Comparison of ENCODE assay signal across 9 mouse cellular contexts in the genomic region with DNA sequence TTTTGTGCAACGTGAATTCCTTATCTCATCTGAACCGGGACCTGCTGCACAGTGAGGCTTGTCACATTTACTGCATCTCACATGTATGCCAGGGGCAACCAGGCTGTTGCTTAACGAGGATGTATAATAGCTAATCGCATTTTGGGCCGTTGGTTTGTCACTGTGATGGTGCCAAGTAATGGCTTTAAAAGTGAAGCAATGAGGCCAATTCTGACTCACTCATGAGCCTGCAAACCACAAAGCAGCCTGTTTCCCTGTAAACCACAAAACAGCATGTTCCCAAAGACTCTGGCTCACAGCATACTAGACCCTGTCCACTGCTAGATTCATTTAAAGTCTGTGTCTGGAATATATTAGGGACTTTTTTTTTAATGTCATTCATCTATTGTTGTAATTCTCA.
A peak's percentile ranks its signal among the peaks of the same experiment; 100 is the strongest.
DNase-seq lines count a peak whose midpoint lies in the region; ATAC-seq and TF ChIP-seq lines count a peak whose summit lies in the region.
"Had no signal": no experiment of that assay in that cellular context is flagged by ENCODE, and none has a peak within 500 bp of the region (broad histone marks: within the 10 kb centered on the region; RNA-seq: fewer than 3 reads in every experiment).

No protein-coding gene starts in this region.

- WGBS in forebrain, embryonic 16.5 days, result 24% methylated on average over 5 of the region's 5 CpGs
- 59% methylated on average over 5 of the region's 5 CpGs for WGBS in lung, postnatal 0 days

- 0 out of 2 replicates have a peak, but pooled peaks have one; percentile 27 for TF ChIP-seq EP300 in lung, postnatal 0 days (IDR thresholded peaks at IDR 0.05)

- CTCF ChIA-PET in Patski (lab: Charles Lee), result interaction anchor here (1.1 kb wide), 1 partner anchor 32 kb away, joined by 3 read pairs; no protein-coding TSS in a partner anchor

- H3K27me3 ChIP-seq in Patski, result no peaks in the 10 kb centered on the region
- H3K27me3 ChIP-seq in forebrain, embryonic 16.5 days (replicated peaks; ENCODE audit: control insufficient read depth, insufficient read depth, low read length), result no peaks in the 10 kb centered on the region
- H3K27me3 ChIP-seq in lung, postnatal 0 days (replicated peaks; ENCODE audit: insufficient read depth, low read length), result no peaks in the 10 kb centered on the region
- H3K27me3 ChIP-seq: midbrain, embryonic 12.5 days had no signal

- H3K36me3 ChIP-seq in forebrain, embryonic 16.5 days (ENCODE audit: control insufficient read depth, insufficient read depth), result no peaks in the 10 kb centered on the region
- no peaks in the 10 kb centered on the region for H3K36me3 ChIP-seq in lung, postnatal 0 days (ENCODE audit: insufficient read depth, low read length)
- H3K36me3 ChIP-seq: midbrain, embryonic 12.5 days had no signal

- peak; percentile 10 for DNase-seq in kidney, postnatal 14 days
- DNase-seq in kidney, postnatal 4 days, result no peak
- DNase-seq in Patski (ENCODE audit: low read depth, low spot score), result peak; percentile 87
- peak; percentile 72 for DNase-seq in lung, postnatal 0 days (ENCODE audit: low spot score)
- DNase-seq in spleen, postnatal 14 days (ENCODE audit: low spot score in 2 of 2), result no peak
- no peak for DNase-seq in spleen, postnatal 10 days (ENCODE audit: low spot score in 2 of 2)
- DNase-seq in yolk sac, embryonic 10.5 days (ENCODE audit: low spot score), result no peak

- H3K9ac ChIP-seq in forebrain, embryonic 16.5 days (replicated peaks; ENCODE audit: low read depth, low read length), result no peak overlapping the region
- H3K9ac ChIP-seq in lung, postnatal 0 days (replicated peaks; ENCODE audit: low read depth), result no peak overlapping the region
- H3K9ac ChIP-seq: midbrain, embryonic 12.5 days had no signal

- peaks cover 7% of the 10 kb centered on the region for H3K4me1 ChIP-seq in forebrain, embryonic 16.5 days (replicated peaks; ENCODE audit: control insufficient read depth, insufficient read depth, low read length)
- H3K4me1 ChIP-seq in lung, postnatal 0 days (ENCODE audit: insufficient read depth, low read depth, low read length), result no peaks in the 10 kb centered on the region
- H3K4me1 ChIP-seq: midbrain, embryonic 12.5 days had no signal

- in situ Hi-C loops in Patski (cut with MboI; ENCODE audit: low pct_unique_long_range_greater_than_20kb), result no loop called here

- H3K4me3 ChIP-seq in forebrain, embryonic 16.5 days (replicated peaks; ENCODE audit: low read length), result no peak overlapping the region
- H3K4me3 ChIP-seq in lung, postnatal 0 days (ENCODE audit: low read depth, low read length), result no peak overlapping the region
- H3K4me3 ChIP-seq: midbrain, embryonic 12.5 days had no signal

- H3K27ac ChIP-seq in forebrain, embryonic 16.5 days (ENCODE audit: low read length), result no peak overlapping the region
- no peak overlapping the region for H3K27ac ChIP-seq in lung, postnatal 0 days (ENCODE audit: low read length)
- H3K27ac ChIP-seq: midbrain, embryonic 12.5 days had no signal

- no peaks in the 10 kb centered on the region for H3K9me3 ChIP-seq in forebrain, embryonic 16.5 days (ENCODE audit: control insufficient read depth, low read length)
- no peaks in the 10 kb centered on the region for H3K9me3 ChIP-seq in lung, postnatal 0 days (ENCODE audit: low read length)
- H3K9me3 ChIP-seq: midbrain, embryonic 12.5 days had no signal

- no peak overlapping the region for H3K4me2 ChIP-seq in forebrain, embryonic 16.5 days (ENCODE audit: low read length)
- H3K4me2 ChIP-seq in lung, postnatal 0 days (replicated peaks; ENCODE audit: low read depth, low read length), result no peak overlapping the region
- H3K4me2 ChIP-seq: midbrain, embryonic 12.5 days had no signal

- POLR2A ChIA-PET in Patski (lab: Charles Lee), result no interaction called here

- ATAC-seq in Patski, result peak; percentile 97
- ATAC-seq in forebrain, embryonic 16.5 days, result peak; percentile 75
- ATAC-seq in lung, postnatal 0 days, result peak; percentile 59

- no peak for TF ChIP-seq CTCF in Patski (IDR thresholded peaks at IDR 0.05)
- TF ChIP-seq CTCF in lung, postnatal 0 days (IDR thresholded peaks at IDR 0.05), result no peak

Comparison
In these comparisons a context has a peak if more than half of its experiments do, and no peak if none do; other contexts are left out.
1. DNase-seq: peak in kidney, postnatal 14 days (single experiment), Patski (single experiment) and lung, postnatal 0 days (single experiment); none in kidney, postnatal 4 days (0 of 2), spleen, postnatal 14 days (0 of 2), spleen, postnatal 10 days (0 of 2) and yolk sac, embryonic 10.5 days (single experiment).
2. Peak in every context shown above with its lines, with median percentiles within 50 percentile points of each other: ATAC-seq.